Mouse (Mus musculus) left cerebral cortex, adult 2 months (tissue): ENCODE measurements at regions not wholly inside any gene's neighbourhood (a gene's known extent, or its start where the extent isn't known, plus 50 kb on each side); places are given as distances from the start of the nearest gene placed in this dataset.

Experiments used
- DNase-seq, 2 experiments: peaks; one replicate each; pipeline ENCODE4 v3.0.0; 2021 to 2022; ENCODE audit warnings: low spot score in 2 of 2, mixed read lengths in 1 of 2; ENCODE audit errors: extremely low spot score in 1 of 2
- H3K27ac ChIP-seq: fragments of 200-600 bp; 2 replicates; pipeline ENCODE4 v1.8.1; 2022
- H3K4me3 ChIP-seq: fragments of 200-600 bp; 2 replicates; pipeline ENCODE4 v1.8.1; 2022
- CTCF ChIP-seq: fragments of 200-600 bp; IDR thresholded peaks from 2 replicates; pipeline ENCODE4 v1.8.1; 2022; ENCODE audit warnings: antibody characterized with exemption, mild to moderate bottlenecking, moderate library complexity
- intact Hi-C: fragments of 180-260 bp; cut with DNase I; formaldehyde crosslinking; loops from one replicate; pipeline ENCODE4 v1.15.1; 2025

- intact Hi-C loops = no loop called here
- DNase-seq = no peak
- no peak overlapping the region for H3K27ac ChIP-seq
These were observed 74.9 kb upstream of the Gm47985 start for GRCm38 (mm10) chr1:151107401-151107800.

DNA sequence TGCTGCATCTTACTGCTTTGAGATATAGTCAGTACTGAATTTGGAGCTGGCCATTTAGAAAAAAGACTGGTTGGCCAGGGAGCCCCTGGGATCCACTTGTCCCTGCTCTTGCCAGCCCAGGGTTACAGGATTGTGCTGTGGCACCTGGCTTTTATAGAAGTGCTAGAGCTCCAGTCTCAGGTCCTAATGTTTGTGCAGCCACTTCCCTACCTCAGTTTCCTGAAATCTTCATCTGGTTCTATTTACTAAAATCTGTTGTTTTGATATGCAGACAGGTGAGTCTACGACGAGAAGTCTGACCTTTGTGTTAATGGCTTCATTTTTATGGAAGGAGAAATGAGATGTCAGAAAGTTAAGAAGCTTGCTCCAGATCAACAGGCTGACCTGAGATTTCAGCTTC is 73.0 kb upstream of the Gm47985 start:
- DNase-seq = no peak
- Histone ChIP-seq H3K27ac (no peak overlapping the region), H3K4me3 (no peak overlapping the region)
- TF ChIP-seq CTCF = no peak
- intact Hi-C loops = no loop called here

More at GRCm38 (mm10) chr1:151107401-151107800, 74.9 kb upstream of the Gm47985 start:
- no peak overlapping the region for H3K4me3 ChIP-seq
- TF ChIP-seq CTCF = no peak

GRCm38 (mm10) chr1:151110412-151110811 is 71.9 kb upstream of the Gm47985 start:
- Histone ChIP-seq H3K27ac (no peak overlapping the region), H3K4me3 (no peak overlapping the region)
- no peak for TF ChIP-seq CTCF
- intact Hi-C loops = no loop called here
- no peak for DNase-seq

DNA sequence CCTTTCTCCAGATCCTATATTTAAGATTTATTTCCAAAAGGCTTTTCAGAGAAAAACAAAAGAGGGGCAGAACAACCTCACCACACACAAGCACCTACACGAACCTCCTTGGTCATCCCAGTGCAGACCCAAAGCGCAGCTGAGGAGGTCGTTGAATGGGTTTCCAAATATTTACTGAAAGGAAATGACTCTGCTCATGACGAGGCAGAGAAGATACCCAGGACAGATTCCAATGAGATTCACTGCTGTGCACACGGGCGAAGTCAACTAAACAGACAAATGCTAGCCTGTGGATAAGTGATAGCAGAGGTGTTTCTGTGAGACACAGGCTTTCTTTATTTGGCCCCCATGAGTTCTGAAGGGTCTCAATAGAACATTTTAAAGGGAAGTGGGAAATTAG is 70.7 kb upstream of the Gm47985 start:
- DNase-seq = no peak
- Histone ChIP-seq H3K4me3 (no peak overlapping the region), H3K27ac (no peak overlapping the region)
- no peak for TF ChIP-seq CTCF
- intact Hi-C loops = no loop called here

DNA sequence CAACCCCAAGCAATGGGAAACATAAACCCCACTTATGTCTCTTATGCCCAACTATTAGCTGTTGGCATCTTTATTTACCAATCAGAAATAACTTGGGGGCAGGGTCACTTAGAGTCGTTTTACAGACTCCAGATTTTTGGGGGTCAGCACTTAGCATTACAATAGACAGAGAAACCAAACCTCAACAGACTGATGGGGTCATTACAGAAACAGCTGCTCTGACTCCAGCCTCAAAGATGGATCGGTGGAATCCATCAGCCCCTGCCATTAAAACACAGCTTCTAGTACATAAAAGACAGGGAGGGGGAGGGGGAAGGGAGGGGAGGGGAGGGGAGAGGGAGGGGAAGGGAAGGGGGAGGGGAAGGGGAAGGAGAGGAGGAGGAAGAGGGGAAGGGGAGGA is 69.9 kb upstream of the Gm47985 start:
- no peak overlapping the region for H3K27ac ChIP-seq
- no peak overlapping the region for H3K4me3 ChIP-seq
- no peak for TF ChIP-seq CTCF
- no peak for DNase-seq
- intact Hi-C loops = no loop called here

- intact Hi-C loops = no loop called here
- H3K27ac ChIP-seq = no peak overlapping the region
- no peak for DNase-seq
- TF ChIP-seq CTCF = no peak
- H3K4me3 ChIP-seq = no peak overlapping the region
These were observed 69.1 kb upstream of the Gm47985 start for GRCm38 (mm10) chr1:151113199-151113598.

- DNase-seq = no peak
- Histone ChIP-seq H3K4me3 (no peak overlapping the region), H3K27ac (no peak overlapping the region)
- intact Hi-C loops = no loop called here
- TF ChIP-seq CTCF = no peak
These were observed 63.8 kb upstream of the Gm47985 start for GRCm38 (mm10) chr1:151118530-151118929.

DNA sequence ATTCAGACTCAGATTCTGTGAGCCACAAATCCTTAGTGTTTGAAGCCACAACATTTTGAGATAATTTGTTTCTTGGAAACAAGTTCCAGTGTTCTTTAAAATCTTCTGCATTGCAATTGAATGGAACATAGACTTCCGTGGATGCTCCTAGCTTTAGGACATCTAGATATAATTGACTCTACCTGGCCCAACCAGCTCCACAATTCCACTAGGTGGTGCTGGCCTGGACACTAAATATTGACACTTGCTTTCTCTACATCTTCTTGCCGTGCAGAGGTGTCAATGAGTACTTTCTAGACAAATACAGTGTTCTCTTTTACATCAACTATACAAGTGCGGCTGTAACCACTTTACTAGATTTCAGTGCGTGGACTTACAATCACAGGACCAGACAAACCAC is 63.4 kb upstream of the Gm47985 start:
- intact Hi-C loops = no loop called here
- H3K4me3 ChIP-seq = no peak overlapping the region
- H3K27ac ChIP-seq = no peak overlapping the region
- no peak; the same call in 1 of the 2 replicates for TF ChIP-seq CTCF
- DNase-seq = no peak

- TF ChIP-seq CTCF = no peak
- no peak for DNase-seq
- intact Hi-C loops = no loop called here
- H3K27ac ChIP-seq = no peak overlapping the region
- no peak overlapping the region for H3K4me3 ChIP-seq
These were observed 62.8 kb upstream of the Gm47985 start for GRCm38 (mm10) chr1:151119566-151119965.

GRCm38 (mm10) chr1:151121686-151122085 is 60.7 kb upstream of the Gm47985 start:
- H3K27ac ChIP-seq = no peak overlapping the region
- H3K4me3 ChIP-seq = no peak overlapping the region
- intact Hi-C loops = no loop called here
- no peak for DNase-seq
- TF ChIP-seq CTCF = no peak

DNA sequence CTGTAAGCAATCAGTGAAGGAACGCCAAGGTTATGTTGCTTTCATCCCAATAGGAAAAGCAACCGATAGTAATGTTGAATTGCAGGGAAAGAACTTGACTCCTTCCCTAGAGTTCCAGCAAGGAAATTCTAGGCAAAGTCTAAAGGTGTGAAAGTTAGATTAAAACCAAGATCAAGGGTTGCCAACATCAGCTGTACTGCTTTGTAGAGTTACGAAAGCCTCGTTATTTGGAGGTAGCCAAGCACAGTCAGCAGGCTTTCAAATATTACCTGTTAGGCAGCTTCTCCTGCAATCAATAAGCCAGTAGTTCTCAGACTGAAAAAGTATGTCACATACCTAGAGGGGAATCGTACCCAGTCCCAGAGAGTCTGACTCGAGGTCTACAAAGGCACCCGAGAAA is 58.4 kb upstream of the Gm47985 start:
- intact Hi-C loops = no loop called here
- no peak for TF ChIP-seq CTCF
- Histone ChIP-seq H3K27ac (no peak overlapping the region), H3K4me3 (no peak overlapping the region)
- DNase-seq = no peak

DNA sequence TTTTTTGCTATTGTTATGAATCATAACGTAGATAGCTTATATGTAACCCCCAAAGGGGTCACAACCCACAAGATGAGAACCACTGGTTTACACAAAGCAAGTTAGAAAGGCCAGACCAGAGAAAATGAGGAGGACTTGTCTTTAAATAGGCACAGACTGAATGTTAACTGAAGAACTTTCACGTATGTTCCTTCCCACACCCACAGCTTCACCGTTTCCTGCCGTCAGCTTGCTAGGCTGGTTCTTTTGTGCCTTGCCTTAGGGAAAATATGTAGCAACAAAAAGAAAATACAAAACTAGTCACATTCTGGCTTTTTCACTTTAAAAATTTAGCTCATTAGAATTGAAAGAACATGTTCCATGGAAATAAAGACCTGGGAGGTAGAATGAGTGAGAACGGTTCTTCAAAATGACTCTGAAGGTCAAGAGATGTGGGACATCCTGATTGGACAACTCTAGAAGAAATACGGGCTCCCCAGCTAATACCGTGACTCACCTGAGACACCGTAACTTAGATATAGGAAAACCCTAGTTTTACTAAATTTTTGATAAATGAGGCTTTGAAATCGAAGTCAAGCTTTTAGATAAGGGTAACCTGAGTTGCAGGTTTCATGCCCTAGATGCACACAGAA is 57.2 kb upstream of the Gm47985 start:
- Histone ChIP-seq H3K4me3 (no peak overlapping the region), H3K27ac (peak overlapping the region; percentile 81)
- no peak for DNase-seq
- no peak for TF ChIP-seq CTCF
- intact Hi-C loops = loop anchor here (5.0 kb wide), 1 partner anchor 38 kb away; no protein-coding TSS in a partner anchor

GRCm38 (mm10) chr1:151125764-151126485 is 56.4 kb upstream of the Gm47985 start:
- no peak for TF ChIP-seq CTCF
- DNase-seq = no peak
- Histone ChIP-seq H3K27ac (peak overlapping the region; percentile 81), H3K4me3 (no peak overlapping the region)
- intact Hi-C loops = loop anchor here (5.0 kb wide), 1 partner anchor 39 kb away; no protein-coding TSS in a partner anchor
